In genomic region chr10:81564734-81565133, GRCm38 (mm10) we compare ENCODE assay signal across 8 mouse cellular contexts. TPM values are rescaled to one million over a fixed set of nuclear protein-coding genes. Genes with fewer than 3 reads are reported as not detected.
A peak's percentile ranks its signal among the peaks of the same experiment; 100 is the strongest.
DNase-seq lines count a peak whose midpoint lies in the region; ATAC-seq and TF ChIP-seq lines count a peak whose summit lies in the region.

No protein-coding gene starts in this region.

- peaks cover 38% of the 10 kb centered on the region for H3K36me3 ChIP-seq in intestine, postnatal 0 days (ENCODE audit: control insufficient read depth, insufficient read depth)
- H3K36me3 ChIP-seq in lung, embryonic 16.5 days (ENCODE audit: control insufficient read depth, insufficient read depth, low read length), result peaks cover 24% of the 10 kb centered on the region
- H3K36me3 ChIP-seq in stomach, embryonic 16.5 days (ENCODE audit: control insufficient read depth, insufficient read depth, low read length), result peaks cover 20% of the 10 kb centered on the region

- H3K4me3 ChIP-seq in intestine, postnatal 0 days (ENCODE audit: low read depth, low read length), result no peak overlapping the region
- 0 out of 2 replicates have a peak overlapping the region, but pooled peaks have one; percentile 34 for H3K4me3 ChIP-seq in lung, embryonic 16.5 days (ENCODE audit: low read length)
- H3K4me3 ChIP-seq in stomach, embryonic 16.5 days (replicated peaks; ENCODE audit: low read length), result no peak overlapping the region

- DNase-seq in layer of hippocampus, adult 11-12 months (ENCODE audit: low spot score), result peak; percentile 68
- DNase-seq in layer of hippocampus, adult 8-10 months (ENCODE audit: low spot score in 2 of 2), result no peak
- DNase-seq in MN1 (ENCODE audit: low spot score), result peak; percentile 74
- peak; percentile 70 to 78 for DNase-seq in cerebellum, postnatal 36 days
- no peak for DNase-seq in ovary, adult 18-20 months (ENCODE audit: low spot score)

- peak; percentile 82 for TF ChIP-seq CTCF in intestine, postnatal 0 days (IDR thresholded peaks at IDR 0.05; ENCODE audit: low read depth)

- H3K4me2 ChIP-seq in intestine, postnatal 0 days (replicated peaks; ENCODE audit: low read depth), result peak overlapping the region; percentile 22; the same call in 1 of the 2 replicates
- no peak overlapping the region for H3K4me2 ChIP-seq in lung, embryonic 16.5 days (ENCODE audit: low read depth, low read length)
- H3K4me2 ChIP-seq in stomach, embryonic 16.5 days (ENCODE audit: low read depth, low read length), result no peak overlapping the region

- ATAC-seq in intestine, postnatal 0 days, result no peak
- ATAC-seq in lung, embryonic 16.5 days (ENCODE audit: low read depth), result no peak
- ATAC-seq in stomach, embryonic 16.5 days (ENCODE audit: insufficient read depth, low FRiP score), result no peak

- no peaks in the 10 kb centered on the region for H3K9me3 ChIP-seq in intestine, postnatal 0 days (ENCODE audit: control insufficient read depth)
- no peaks in the 10 kb centered on the region for H3K9me3 ChIP-seq in lung, embryonic 16.5 days (ENCODE audit: control insufficient read depth, low read length)
- H3K9me3 ChIP-seq in stomach, embryonic 16.5 days (replicated peaks; ENCODE audit: control insufficient read depth, low read length), result no peaks in the 10 kb centered on the region

- no peak overlapping the region for H3K27ac ChIP-seq in intestine, postnatal 0 days (ENCODE audit: low read depth, low read length)
- H3K27ac ChIP-seq in lung, embryonic 16.5 days (ENCODE audit: low read length), result no peak overlapping the region
- H3K27ac ChIP-seq in stomach, embryonic 16.5 days (ENCODE audit: low read length), result no peak overlapping the region

- peaks cover 6% of the 10 kb centered on the region; the same call in 1 of the 2 replicates for H3K4me1 ChIP-seq in intestine, postnatal 0 days (replicated peaks; ENCODE audit: control insufficient read depth, insufficient read depth, low read length)
- H3K4me1 ChIP-seq in lung, embryonic 16.5 days (replicated peaks; ENCODE audit: control insufficient read depth, insufficient read depth, low read length), result peaks cover 65% of the 10 kb centered on the region
- peaks cover 54% of the 10 kb centered on the region for H3K4me1 ChIP-seq in stomach, embryonic 16.5 days (ENCODE audit: control insufficient read depth, insufficient read depth, low read length)

- H3K27me3 ChIP-seq in intestine, postnatal 0 days (replicated peaks; ENCODE audit: control insufficient read depth, insufficient read depth, low read length), result no peaks in the 10 kb centered on the region
- H3K27me3 ChIP-seq in lung, embryonic 16.5 days (ENCODE audit: control insufficient read depth, insufficient read depth, low read depth, low read length), result no peaks in the 10 kb centered on the region
- no peaks in the 10 kb centered on the region for H3K27me3 ChIP-seq in stomach, embryonic 16.5 days (ENCODE audit: control insufficient read depth, insufficient read depth, low read length)

- H3K9ac ChIP-seq in intestine, postnatal 0 days (ENCODE audit: low read depth, low read length), result no peak overlapping the region
- H3K9ac ChIP-seq in lung, embryonic 16.5 days (ENCODE audit: low read length), result peak overlapping the region; percentile 44; the same call in 1 of the 2 replicates
- H3K9ac ChIP-seq in stomach, embryonic 16.5 days (ENCODE audit: low read length), result peak overlapping the region; percentile 62; the same call in 1 of the 2 replicates

- WGBS in intestine, postnatal 0 days, result 41% methylated on average over 10 of the region's 10 CpGs
- 32% methylated on average over 10 of the region's 10 CpGs for WGBS in lung, embryonic 16.5 days
- 41% methylated on average over 10 of the region's 10 CpGs for whole genome bisulfite sequencing in stomach, embryonic 16.5 days

RNA-seq across cellular contexts. Expression of gene Aes, which starts 5.4 kb away (rescaled TPM):
- 100 to 1,000 TPM; 659 to 695 (median 670) TPM for total RNA-seq in layer of hippocampus, adult 8-10 months (2022)
- 528 and 536 TPM in 2 replicates for polyA plus RNA-seq in intestine, postnatal 0 days (2015; fragmentation: Nextera tagmentation; extraction: Ambion mirVana)
- polyA plus RNA-seq in lung, embryonic 16.5 days (2015; fragmentation: Nextera tagmentation; extraction: Ambion mirVana), result 377 and 416 TPM in 2 replicates
- 325 and 351 TPM in 2 replicates for polyA plus RNA-seq in stomach, embryonic 16.5 days (2015; fragmentation: Nextera tagmentation; extraction: Ambion mirVana)

RNA-seq across cellular contexts. Expression of gene Tle2, which starts 9.6 kb away (rescaled TPM):
- total RNA-seq in layer of hippocampus, adult 8-10 months (2022), result 10 to 100 TPM; 34.5 to 59.9 (median 38.5) TPM
- polyA plus RNA-seq in intestine, postnatal 0 days (2015; fragmentation: Nextera tagmentation; extraction: Ambion mirVana), result 3.0 and 5.2 TPM in 2 replicates
- polyA plus RNA-seq in lung, embryonic 16.5 days (2015; fragmentation: Nextera tagmentation; extraction: Ambion mirVana), result 51.2 and 53.3 TPM in 2 replicates
- 20.6 and 23.6 TPM in 2 replicates for polyA plus RNA-seq in stomach, embryonic 16.5 days (2015; fragmentation: Nextera tagmentation; extraction: Ambion mirVana)

RNA-seq across cellular contexts. Expression of gene Gna11, which starts 19.7 kb away (rescaled TPM):
- 100 to 1,000 TPM; 106 to 120 (median 114) TPM for total RNA-seq in layer of hippocampus, adult 8-10 months (2022)
- polyA plus RNA-seq in intestine, postnatal 0 days (2015; fragmentation: Nextera tagmentation; extraction: Ambion mirVana), result 188 and 195 TPM in 2 replicates
- 68.7 and 70.9 TPM in 2 replicates for polyA plus RNA-seq in lung, embryonic 16.5 days (2015; fragmentation: Nextera tagmentation; extraction: Ambion mirVana)
- 101 and 105 TPM in 2 replicates for polyA plus RNA-seq in stomach, embryonic 16.5 days (2015; fragmentation: Nextera tagmentation; extraction: Ambion mirVana)

RNA-seq across cellular contexts. Expression of gene Tle6, which starts 36.1 kb away (rescaled TPM):
- total RNA-seq in layer of hippocampus, adult 8-10 months (2022), result 1 to 10 TPM; 5.0 to 7.3 (median 5.9) TPM
- polyA plus RNA-seq in intestine, postnatal 0 days (2015; fragmentation: Nextera tagmentation; extraction: Ambion mirVana), result 3.9 and 4.2 TPM in 2 replicates
- 30.1 and 33.8 TPM in 2 replicates for polyA plus RNA-seq in lung, embryonic 16.5 days (2015; fragmentation: Nextera tagmentation; extraction: Ambion mirVana)
- 26.0 and 31.2 TPM in 2 replicates for polyA plus RNA-seq in stomach, embryonic 16.5 days (2015; fragmentation: Nextera tagmentation; extraction: Ambion mirVana)

RNA-seq across cellular contexts. Expression of gene Gna15, which starts 40.7 kb away (rescaled TPM):
- total RNA-seq in layer of hippocampus, adult 8-10 months (2022), result 1 to 10 TPM; 2.5 to 9.7 (median 5.7) TPM
- polyA plus RNA-seq in intestine, postnatal 0 days (2015; fragmentation: Nextera tagmentation; extraction: Ambion mirVana), result 0.64 and 0.78 TPM in 2 replicates
- polyA plus RNA-seq in lung, embryonic 16.5 days (2015; fragmentation: Nextera tagmentation; extraction: Ambion mirVana), result 1.8 and 2.2 TPM in 2 replicates
- 9.0 and 11.0 TPM in 2 replicates for polyA plus RNA-seq in stomach, embryonic 16.5 days (2015; fragmentation: Nextera tagmentation; extraction: Ambion mirVana)

Comparison
In these comparisons a context has a peak if more than half of its experiments do, and no peak if none do; other contexts are left out.
1. DNase-seq: peak in layer of hippocampus, adult 11-12 months (single experiment), MN1 (single experiment) and cerebellum, postnatal 36 days (2 of 2); none in layer of hippocampus, adult 8-10 months (0 of 2) and ovary, adult 18-20 months (single experiment).